Mouse (Mus musculus) lung, adult 2 months (tissue): Measurements from ENCODE around the gene Cped1. TPM values are rescaled to one million over a fixed set of nuclear protein-coding genes. Genes with fewer than 3 reads are reported as not detected.
A peak's percentile ranks its signal among the peaks of the same experiment; 100 is the strongest.

Experiments
- DNase-seq: peaks from one replicate; pipeline ENCODE4 v3.0.0; 2022
- H3K4me1 ChIP-seq: fragments of 200-500 bp; 2 replicates; pipeline ENCODE4 v1.6.1; 2011; ENCODE audit warnings: low read length; ENCODE audit not compliant: control insufficient read depth, insufficient read depth
- H3K4me3 ChIP-seq: fragments of 200-500 bp; replicated peaks from 2 replicates; pipeline ENCODE3; 2011; ENCODE audit warnings: low read depth, mild to moderate bottlenecking, control low read depth, low read length; ENCODE audit errors: extremely low read depth
- CTCF ChIP-seq: fragments of 200-500 bp; IDR thresholded peaks from 2 replicates; pipeline ENCODE4 v1.5.1; 2011; ENCODE audit warnings: mild to moderate bottlenecking, low read length, control low read depth; ENCODE audit not compliant: insufficient read depth
- POLR2A ChIP-seq: fragments of 200-500 bp; IDR thresholded peaks from 2 replicates; pipeline ENCODE4 v1.6.1; 2011; ENCODE audit warnings: low read depth, mild to moderate bottlenecking, control low read depth, low read length, borderline replicate concordance; ENCODE audit errors: extremely low read depth
- WGBS: fragments of 180-500 bp; shearing (Covaris S2); methylation state at CpG from one replicate; pipeline ENCODE4 v1.1.7; 2018; 5-methylcytosine and 5-hydroxymethylcytosine counted together
- polyA plus RNA-seq: library from polyadenylated mRNA; depleted of rRNA; stranded (reverse); fragments of >200 nt; gene quantifications from 2 replicates; pipeline ENCODE4 v1.2.3, GENCODE M21; 2012

Gene Cped1
- polyA plus RNA-seq, 1 experiment = 29.4 TPM

DNA sequence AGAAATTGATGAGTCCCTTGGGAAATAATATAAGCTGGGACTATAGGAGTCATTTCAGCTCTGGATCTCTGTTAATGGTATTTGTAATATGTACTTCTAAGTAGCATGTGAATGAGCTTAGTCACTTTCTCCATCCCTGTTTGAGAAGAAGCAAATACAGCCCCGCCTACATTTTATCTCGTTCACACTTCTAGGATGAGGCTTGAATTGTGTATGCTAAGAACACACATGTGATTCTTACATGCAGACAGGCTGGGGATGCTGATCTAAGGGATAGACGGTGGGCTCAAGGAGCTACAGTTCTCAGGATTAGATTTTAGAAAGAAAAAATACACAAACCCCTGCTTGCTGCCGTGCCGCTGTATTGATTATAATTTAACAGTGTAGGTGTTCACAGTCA is 35.0 kb downstream of the Cped1 start:
- WGBS = 82% methylated on average over 5 of the region's 5 CpGs
- DNase-seq = no peak
- TF ChIP-seq CTCF = no peak
- TF ChIP-seq POLR2A = no peak
- H3K4me3 ChIP-seq = no peak overlapping the region
- peaks cover 5% of the 10 kb centered on the region for H3K4me1 ChIP-seq

DNA sequence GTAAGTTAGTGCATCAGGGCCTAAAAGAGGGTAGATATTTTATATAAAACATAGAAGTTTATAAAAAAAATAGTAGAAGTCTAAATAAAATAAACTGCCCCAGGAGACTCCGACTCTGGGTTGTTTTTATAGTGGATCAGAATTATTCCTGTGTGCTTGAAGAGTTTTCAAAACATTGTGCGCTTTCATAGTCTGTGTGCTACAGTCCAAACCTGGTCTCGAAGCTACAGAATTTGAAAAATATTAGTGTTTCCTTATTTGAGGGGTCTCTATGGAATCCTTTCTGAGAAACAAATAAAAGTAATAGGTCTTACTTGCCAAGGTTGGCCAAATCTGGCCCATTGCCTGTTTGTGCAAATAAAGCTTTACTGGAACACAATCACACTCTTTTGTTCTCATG is 35.6 kb downstream of the Cped1 start:
- no peak for DNase-seq
- no peak overlapping the region for H3K4me3 ChIP-seq
- 77% methylated on average over 3 of the region's 3 CpGs for WGBS
- no peak for TF ChIP-seq CTCF
- no peak for TF ChIP-seq POLR2A
- H3K4me1 ChIP-seq = peaks cover 5% of the 10 kb centered on the region

GRCm38 (mm10) chr6:22024168-22024567 is 38.5 kb downstream of the Cped1 start:
- 76% methylated on average over 2 of the region's 2 CpGs for WGBS
- TF ChIP-seq POLR2A (no peak), CTCF (no peak)
- Histone ChIP-seq H3K4me3 (no peak overlapping the region), H3K4me1 (peaks cover 5% of the 10 kb centered on the region)
- no peak for DNase-seq

- H3K4me3 ChIP-seq = peak overlapping the region; percentile 29
- WGBS = 21% methylated on average over 17 of the region's 17 CpGs
- H3K4me1 ChIP-seq = peaks cover 2% of the 10 kb centered on the region; the same call in 1 of the 2 replicates
- TF ChIP-seq CTCF (no peak), POLR2A (no peak)
- no peak for DNase-seq
These were observed 40.1 kb downstream of the Cped1 start for GRCm38 (mm10) chr6:22025584-22026357.

- WGBS = 24% methylated on average over 4 of the region's 4 CpGs
- DNase-seq = no peak
- TF ChIP-seq CTCF = no peak
- TF ChIP-seq POLR2A = no peak
- H3K4me3 ChIP-seq = no peak overlapping the region
- peaks cover 2% of the 10 kb centered on the region; the same call in 1 of the 2 replicates for H3K4me1 ChIP-seq
These were observed 40.6 kb downstream of the Cped1 start for GRCm38 (mm10) chr6:22026358-22026673.

DNA sequence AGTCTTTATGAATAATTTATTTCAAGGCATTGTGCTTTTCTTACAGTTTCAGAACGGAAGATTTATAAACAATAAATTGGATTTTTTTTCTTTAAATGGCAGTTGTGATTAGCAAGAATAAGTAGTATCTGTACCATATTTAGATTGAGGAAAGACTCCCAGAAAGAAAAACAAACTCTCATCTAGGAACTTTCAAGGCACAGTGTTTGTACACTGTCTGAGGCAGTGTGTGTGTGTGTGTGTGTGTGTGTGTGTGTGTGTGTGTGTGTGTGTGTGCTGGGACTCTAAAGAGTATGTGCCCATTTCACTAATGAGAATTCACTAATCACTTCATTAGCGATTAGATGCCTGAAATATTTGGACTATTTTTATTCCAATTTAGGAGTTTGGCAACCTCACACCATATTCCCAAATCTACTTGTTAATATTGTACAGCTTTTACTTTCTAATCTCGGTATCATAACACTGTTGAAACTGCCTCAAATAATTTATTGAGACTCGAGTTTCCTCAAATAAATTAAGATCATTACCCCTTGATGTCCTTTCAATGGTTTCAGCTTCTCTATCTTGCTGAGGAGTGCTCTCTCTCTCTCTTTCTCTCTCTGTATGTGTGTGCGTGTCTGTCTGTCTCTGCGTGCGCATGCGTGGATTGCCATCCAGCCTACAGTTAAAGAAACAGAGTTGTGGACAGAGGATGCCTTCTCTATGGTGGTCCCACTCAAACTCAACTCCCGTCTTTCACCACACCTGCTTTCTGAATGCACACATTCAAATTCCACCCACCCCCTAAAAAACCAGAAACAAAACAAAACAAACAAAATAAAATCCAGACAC is 41.3 kb downstream of the Cped1 start:
- TF ChIP-seq CTCF (no peak), POLR2A (no peak)
- 71% methylated on average over 9 of the region's 9 CpGs for WGBS
- no peak for DNase-seq

GRCm38 (mm10) chr6:22027854-22028253 is 42.1 kb downstream of the Cped1 start:
- DNase-seq = no peak
- over 99% methylated on average over 2 of the region's 2 CpGs for WGBS
- no peak overlapping the region for H3K4me3 ChIP-seq
- no peak for TF ChIP-seq CTCF
- H3K4me1 ChIP-seq = peaks cover 2% of the 10 kb centered on the region; the same call in 1 of the 2 replicates

More for the DNA sequence above, 41.3 kb downstream of the Cped1 start:
- H3K4me1 ChIP-seq = peaks cover 2% of the 10 kb centered on the region; the same call in 1 of the 2 replicates
- H3K4me3 ChIP-seq = no peak overlapping the region

DNA sequence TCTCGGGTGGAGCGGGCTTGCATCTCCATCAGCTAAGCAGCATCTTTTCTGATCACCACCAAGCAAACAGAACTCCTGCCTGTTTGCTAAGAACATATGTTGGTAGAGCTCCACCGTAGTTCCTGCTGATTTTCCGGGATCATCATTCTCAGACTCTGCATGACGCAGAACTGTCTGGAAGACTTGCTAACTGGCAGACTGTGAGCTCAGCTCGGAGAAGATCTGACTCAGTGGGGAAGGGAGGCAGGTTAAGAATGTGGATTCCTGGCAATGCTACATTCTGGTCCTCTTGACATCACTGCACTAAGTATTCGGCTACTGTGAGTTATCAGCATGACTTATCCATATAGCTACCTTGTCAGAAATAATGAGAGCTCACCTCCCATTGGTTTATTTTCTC is 44.7 kb downstream of the Cped1 start:
- WGBS = 75% methylated on average over 7 of the region's 7 CpGs
- no peak for DNase-seq
- no peak overlapping the region for H3K4me3 ChIP-seq
- H3K4me1 ChIP-seq = peaks cover 4% of the 10 kb centered on the region; the same call in 1 of the 2 replicates
- TF ChIP-seq POLR2A (no peak), CTCF (no peak)

DNA sequence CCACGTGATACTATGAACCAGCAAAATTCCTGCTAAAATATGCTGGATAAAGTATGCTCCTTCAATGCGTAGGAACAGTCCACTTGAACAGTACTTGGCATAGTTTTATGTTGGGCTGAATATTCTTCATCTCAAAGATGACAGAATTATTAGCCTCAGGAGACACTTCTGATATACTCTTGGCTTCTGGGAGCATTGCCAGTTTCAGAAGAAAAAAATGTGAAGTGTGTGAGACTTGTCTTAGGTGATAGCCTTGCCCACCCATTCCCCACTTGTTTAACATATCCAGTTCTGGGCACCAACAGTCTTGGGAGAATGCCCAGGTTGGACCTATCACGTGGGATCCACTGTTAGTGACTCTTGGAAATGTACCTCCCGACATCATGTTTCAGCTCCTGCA is 47.5 kb downstream of the Cped1 start:
- no peak for DNase-seq
- H3K4me1 ChIP-seq = peaks cover 3% of the 10 kb centered on the region; the same call in 1 of the 2 replicates
- no peak overlapping the region for H3K4me3 ChIP-seq
- TF ChIP-seq CTCF = no peak
- 50% methylated on average over 4 of the region's 4 CpGs for WGBS

- Histone ChIP-seq H3K4me3 (no peak overlapping the region), H3K4me1 (peaks cover 3% of the 10 kb centered on the region; the same call in 1 of the 2 replicates)
- DNase-seq = no peak
- TF ChIP-seq POLR2A (no peak), CTCF (no peak)
- 45% methylated on average over 6 of the region's 6 CpGs for WGBS
These were observed 49.7 kb downstream of the Cped1 start for GRCm38 (mm10) chr6:22035408-22035807.
